Mouse (Mus musculus) left cerebral cortex, adult 9 months (tissue): ENCODE measurements at regions not wholly inside any gene's neighbourhood (a gene's known extent, or its start where the extent isn't known, plus 50 kb on each side); places are given as distances from the start of the nearest gene placed in this dataset.

Source experiments
- DNase-seq, 2 experiments: peaks; one replicate each; pipeline ENCODE4 v3.0.0; 2022; ENCODE audit warnings: low spot score in 2 of 2

DNA sequence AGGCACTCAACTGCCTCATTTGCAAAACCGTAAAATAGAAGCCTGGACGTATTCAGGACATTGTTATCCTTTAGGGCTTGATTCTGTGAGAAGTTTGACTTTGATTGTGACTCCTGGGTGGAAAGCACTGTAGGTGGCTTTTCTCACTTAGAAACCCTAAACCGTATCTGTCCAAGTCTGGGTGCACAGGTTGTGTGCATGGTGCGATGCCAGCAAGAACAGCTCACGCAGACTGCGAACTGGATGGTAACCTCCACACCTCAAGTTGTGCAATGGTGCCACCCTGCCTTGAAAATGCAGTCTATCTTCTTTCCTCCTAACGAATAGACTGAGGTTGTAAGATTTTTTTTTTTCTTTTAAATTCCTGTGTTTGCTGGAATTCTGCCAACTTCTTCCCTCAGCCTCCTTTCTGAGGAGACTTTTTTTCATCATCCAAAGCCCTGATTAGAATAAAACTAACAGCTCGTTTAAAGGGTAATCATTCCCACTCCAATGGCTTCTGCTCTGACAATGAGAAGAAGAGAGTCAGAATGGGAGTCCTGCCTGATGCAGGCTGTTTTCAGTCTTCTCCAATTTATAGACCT, 383.8 kb upstream of the Slc30a5 start:
- no peak for DNase-seq

DNA sequence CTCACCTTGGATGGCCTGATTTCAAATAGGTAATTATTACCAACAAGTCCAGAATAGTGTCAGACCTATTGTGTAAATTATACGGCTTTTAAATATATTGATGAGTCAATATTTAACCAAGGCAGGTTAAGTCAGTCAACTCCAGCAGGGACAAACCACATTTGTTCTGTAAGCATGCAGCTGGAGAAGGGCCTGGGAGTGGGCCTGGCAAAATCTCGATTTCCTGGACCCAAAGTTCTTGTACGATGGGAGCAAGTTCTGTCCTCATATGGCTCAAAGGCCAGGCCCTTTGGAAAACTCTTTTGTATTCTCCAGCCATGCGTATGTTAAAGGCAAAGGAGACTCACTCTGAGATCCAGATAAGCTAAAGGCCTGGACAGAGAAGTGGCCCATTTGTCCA, 383.2 kb upstream of the Slc30a5 start:
- no peak for DNase-seq

DNA sequence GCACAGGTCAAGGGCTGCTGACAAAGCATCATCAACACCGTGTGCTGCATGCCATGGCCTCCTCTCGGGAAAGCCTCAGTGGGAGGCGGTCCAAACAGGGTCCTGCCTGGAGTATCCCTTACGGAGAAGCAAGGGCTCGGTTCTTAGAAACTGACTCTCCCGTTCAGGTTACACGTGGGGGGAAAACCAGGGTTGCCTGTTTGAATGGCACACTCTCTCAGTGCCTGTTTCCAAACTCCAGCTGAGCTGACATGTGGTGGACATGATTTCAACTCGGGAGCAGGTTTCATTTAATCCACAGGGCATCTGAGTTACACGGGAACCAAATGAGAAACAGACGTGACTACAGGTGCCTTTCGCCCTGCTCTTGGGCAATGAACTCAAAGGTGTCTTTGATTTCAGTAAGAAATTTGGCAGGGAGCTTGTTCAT, 382.6 kb upstream of the Slc30a5 start:
- no peak for DNase-seq

DNA sequence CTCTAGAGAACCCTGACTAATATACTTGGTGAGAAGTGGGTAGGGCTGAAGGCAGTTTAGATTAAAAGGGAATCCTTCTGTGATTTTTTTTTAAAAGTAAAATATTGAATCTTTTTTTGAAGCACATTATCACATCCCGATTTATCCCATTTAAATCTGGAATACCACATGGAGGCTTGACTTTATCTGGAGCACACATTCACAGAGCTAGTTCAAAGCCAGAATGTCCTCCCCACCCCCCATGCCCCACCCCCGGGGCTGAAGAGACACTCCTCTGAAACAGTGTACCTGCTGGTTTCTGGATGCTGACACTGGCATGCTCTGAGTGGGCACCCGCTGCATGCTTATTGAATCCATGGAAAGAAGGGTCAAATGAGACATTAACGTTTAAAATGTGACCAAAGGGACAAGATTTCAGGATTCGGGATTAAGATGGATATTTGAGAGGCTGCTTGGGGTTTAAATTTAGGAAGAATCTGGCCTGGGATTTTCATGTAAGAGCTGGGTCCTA, 382.0 kb upstream of the Slc30a5 start:
- no peak for DNase-seq

- no peak for DNase-seq
Observed at GRCm38 (mm10) chr13:101214094-101214493, 380.9 kb upstream of the Slc30a5 start.

DNA sequence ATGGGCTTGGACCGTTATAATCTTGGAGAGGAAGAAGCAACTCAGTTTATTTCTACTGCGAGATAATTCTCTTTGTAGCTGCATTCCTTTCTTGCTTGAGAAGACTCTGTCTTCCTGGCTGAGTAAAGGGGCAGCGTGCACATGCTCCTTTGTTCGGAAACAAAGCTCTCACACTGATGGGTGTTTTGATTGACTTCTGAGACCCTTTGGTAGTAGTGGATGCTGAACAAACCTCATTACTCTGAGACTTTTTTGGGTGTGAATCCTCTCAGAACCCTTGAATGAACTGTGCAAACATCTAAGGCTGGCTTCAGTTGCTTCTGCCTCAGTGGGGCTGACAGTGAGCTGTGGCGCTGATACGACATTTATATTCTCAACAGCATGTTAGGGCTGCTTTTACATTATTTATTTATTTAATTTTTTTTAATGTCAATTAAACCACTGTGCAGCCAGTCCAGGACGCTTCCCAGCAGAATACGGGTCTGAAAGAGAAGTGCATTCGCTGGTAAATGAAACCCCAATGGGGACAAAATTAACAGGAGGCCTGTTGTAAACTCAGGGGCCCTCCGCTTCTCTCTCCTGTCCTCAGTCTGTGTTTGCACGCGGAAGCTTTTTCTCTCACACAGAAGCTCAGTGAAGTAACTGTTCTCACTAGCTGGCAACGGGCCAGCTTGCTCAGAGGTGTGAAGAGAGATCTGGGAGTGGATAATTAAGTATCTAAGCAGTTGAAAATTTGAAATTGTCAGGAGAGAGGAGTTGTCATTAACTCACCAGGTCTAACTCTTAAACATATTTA, 380.1 kb upstream of the Slc30a5 start:
- DNase-seq = no peak

- DNase-seq = no peak
Observed at GRCm38 (mm10) chr13:101212341-101212895, 379.2 kb upstream of the Slc30a5 start.

DNA sequence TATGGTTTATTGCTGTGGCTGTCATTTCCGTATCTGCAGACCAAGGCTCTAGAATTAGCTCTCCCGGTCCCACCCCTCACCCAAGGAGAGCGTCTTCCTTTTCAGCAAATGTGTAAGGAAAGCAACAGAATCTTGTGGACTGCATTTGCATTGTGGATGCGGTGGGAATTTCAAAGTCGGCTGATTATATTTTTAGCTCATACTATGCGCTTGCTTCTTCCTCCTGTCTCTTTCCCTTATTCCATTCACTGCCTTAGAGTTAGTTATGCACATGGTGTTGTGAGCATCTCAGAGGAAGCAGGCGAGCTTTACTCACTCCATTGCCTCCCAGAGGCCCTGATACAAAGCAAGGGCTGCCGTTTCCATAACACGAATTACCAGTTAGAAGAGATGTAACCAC, 375.6 kb upstream of the Slc30a5 start:
- no peak for DNase-seq

- DNase-seq = no peak
Observed at GRCm38 (mm10) chr13:101203463-101203862, 370.2 kb upstream of the Slc30a5 start.

- DNase-seq = no peak
Observed at GRCm38 (mm10) chr13:101202565-101203313, 369.5 kb upstream of the Slc30a5 start.

- DNase-seq = no peak
Observed at GRCm38 (mm10) chr13:101190249-101190830, 357.1 kb upstream of the Slc30a5 start.

DNA sequence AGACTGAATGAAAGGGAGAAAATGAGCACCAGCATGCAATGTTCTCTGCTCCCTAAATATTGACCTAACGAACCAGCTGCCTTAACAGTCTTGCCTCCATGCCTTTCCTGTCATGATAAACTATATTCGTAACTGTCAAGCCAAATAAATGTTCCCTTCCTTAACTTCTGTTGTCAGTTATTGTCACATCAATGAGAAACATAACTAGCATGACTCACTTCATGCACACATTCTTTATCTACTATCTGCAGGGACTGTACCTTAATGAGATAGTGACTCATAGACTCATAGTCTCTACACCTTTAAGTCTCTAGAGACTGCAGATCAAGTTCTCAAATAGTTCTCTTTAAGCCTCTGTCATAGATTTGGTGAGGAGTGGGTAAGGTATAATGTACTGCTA, 349.2 kb upstream of the Slc30a5 start:
- DNase-seq = no peak

- no peak for DNase-seq
Observed at GRCm38 (mm10) chr13:101175017-101175689, 341.9 kb upstream of the Slc30a5 start.

DNA sequence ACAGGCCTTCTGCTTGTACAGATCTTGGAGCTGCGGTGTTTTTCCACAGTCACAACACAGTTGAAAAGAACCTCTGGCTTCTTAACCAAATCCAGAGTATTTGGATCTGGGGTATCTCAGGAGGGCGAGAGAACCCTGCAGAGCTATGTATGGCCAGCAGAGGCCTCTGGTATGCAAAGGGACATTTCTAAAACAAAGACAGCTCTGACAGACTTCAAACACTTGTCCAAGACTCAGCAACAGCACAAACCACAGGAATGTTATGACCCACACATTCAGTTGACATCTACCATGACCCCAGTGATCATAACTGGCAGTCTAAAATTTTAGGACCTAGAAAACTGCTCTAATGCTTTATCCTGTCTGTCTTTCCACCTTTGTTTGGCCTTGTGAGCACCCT, 328.5 kb upstream of the Slc30a5 start:
- no peak for DNase-seq

DNA sequence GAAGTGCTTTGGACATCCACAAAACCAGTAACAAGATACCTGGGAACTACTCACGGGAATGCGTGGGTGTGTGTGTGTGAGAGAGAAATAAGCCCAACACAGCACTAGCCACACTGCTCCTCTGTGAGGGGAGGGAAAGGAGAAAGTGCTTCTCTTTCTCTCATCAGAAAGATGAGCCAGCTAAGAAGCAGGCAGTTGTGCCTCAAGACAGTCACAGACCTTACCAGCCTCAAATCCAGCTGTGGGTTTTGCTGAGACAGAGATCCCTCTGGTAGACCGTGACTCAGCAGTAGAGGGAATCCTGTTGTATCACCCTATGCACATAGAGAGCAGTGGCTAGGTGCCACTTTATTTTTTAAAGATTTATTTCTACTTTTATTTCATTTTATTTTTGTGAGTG, 326.7 kb upstream of the Slc30a5 start:
- DNase-seq = no peak

GRCm38 (mm10) chr13:101153760-101154159, 320.5 kb upstream of the Slc30a5 start:
- no peak for DNase-seq

GRCm38 (mm10) chr13:101142761-101143160, 309.5 kb upstream of the Slc30a5 start:
- DNase-seq = no peak

DNA sequence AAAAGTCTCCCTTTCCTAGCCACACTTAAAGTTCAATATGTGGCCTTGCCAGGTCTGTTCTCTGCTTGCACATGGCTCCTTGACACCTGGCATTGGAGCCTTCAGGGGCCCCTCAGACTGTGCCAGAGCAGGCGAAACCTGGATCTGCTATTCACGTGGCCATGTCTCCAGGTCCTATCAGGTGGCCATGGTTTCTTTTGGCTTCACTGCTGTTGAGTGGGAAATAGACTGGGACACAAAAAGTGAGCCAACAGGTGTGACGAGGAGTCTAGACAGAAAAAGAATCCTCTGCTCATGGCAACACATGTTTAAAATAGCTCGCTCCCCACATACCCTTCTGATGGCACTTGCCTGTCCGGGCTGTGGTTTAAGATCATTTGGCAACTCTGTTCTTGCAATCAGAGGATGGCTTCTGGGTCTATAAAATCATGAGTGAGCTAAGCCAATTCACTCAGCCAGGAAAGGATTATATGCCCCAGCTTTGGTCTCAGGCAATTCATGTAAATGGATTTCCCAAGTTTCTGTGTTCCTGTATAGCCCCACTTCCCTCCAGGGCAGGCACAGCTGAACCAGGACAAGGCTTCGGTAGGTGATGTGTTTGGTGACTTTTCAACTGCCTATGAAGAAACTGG, 309.0 kb upstream of the Slc30a5 start:
- DNase-seq = no peak

GRCm38 (mm10) chr13:101129466-101129865, 296.2 kb upstream of the Slc30a5 start:
- DNase-seq = peak; percentile 16 to 26

- DNase-seq = no peak
Observed at GRCm38 (mm10) chr13:101127808-101128207, 294.6 kb upstream of the Slc30a5 start.

DNA sequence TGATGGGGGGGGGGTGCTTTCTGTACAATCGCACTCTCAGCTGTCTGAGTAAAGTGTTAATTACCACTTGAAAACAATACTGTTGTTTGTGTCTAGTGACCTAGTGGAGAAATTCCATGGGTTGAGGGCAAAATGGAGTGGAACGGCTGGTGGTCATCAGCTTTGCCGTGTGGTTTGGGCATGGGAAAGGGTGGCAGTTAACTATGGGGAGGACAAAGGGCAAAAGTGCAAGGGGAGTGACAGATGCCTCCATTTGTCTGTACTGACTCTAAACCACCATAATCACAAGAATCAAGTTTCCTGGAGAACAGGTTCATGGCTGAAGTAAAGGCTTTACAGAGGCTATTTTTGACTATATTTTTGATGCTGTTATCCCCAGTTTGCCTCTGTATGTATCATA, 294.0 kb upstream of the Slc30a5 start:
- no peak for DNase-seq
